Mouse (Mus musculus) liver, embryonic 16.5 days (tissue): ENCODE results near the gene Astn2. TPM values are rescaled to one million over a fixed set of nuclear protein-coding genes. Genes with fewer than 3 reads are reported as not detected.

Experiments
- ATAC-seq: fragments of 200-750 bp; cut with Nextera tagmentation; 2 replicates; pipeline ENCODE4 v1.8.0; 2017; ENCODE audit warnings: low read depth, mild to moderate bottlenecking, moderate number of reproducible peaks, moderate library complexity
- H3K27ac ChIP-seq: fragments of 300-500 bp; sonication (generic); 2 replicates; pipeline ENCODE4 v1.5.1; 2014; ENCODE audit warnings: mild to moderate bottlenecking, low read length
- H3K27me3 ChIP-seq: fragments of 300-500 bp; sonication (generic); 2 replicates; pipeline ENCODE4 v1.6.1; 2014; ENCODE audit warnings: low read depth, low read length, mixed read lengths; ENCODE audit not compliant: control insufficient read depth, insufficient read depth
- H3K36me3 ChIP-seq: fragments of 300-500 bp; sonication (generic); 2 replicates; pipeline ENCODE4 v1.6.1; 2014; ENCODE audit warnings: mild to moderate bottlenecking; ENCODE audit not compliant: control insufficient read depth, insufficient read depth
- H3K4me1 ChIP-seq: fragments of 300-500 bp; sonication (generic); 2 replicates; pipeline ENCODE4 v1.6.1; 2014; ENCODE audit warnings: low read depth, low read length, mixed read lengths; ENCODE audit not compliant: control insufficient read depth
- H3K4me2 ChIP-seq: fragments of 300-500 bp; sonication (generic); 2 replicates; pipeline ENCODE4 v1.6.1; 2014; ENCODE audit warnings: low read depth, low read length, mixed read lengths
- H3K4me3 ChIP-seq: fragments of 300-500 bp; sonication (generic); 2 replicates; pipeline ENCODE4 v1.5.1; 2014; ENCODE audit warnings: low read depth, mild to moderate bottlenecking, low read length
- H3K9ac ChIP-seq: fragments of 300-500 bp; sonication (generic); 2 replicates; pipeline ENCODE4 v1.6.1; 2014; ENCODE audit warnings: low read depth, low read length
- H3K9me3 ChIP-seq: fragments of 300-500 bp; sonication (generic); replicated peaks from 2 replicates; pipeline ENCODE4 v1.6.1; 2016; ENCODE audit warnings: low read length; ENCODE audit not compliant: control insufficient read depth
- WGBS: fragments of 180-500 bp; shearing (Covaris S2); extraction: QIAGEN DNeasy Blood & Tissue Kit; methylation state at CpG from one replicate; pipeline ENCODE4 v1.1.7; 2014; ENCODE audit not compliant: insufficient replicate concordance; 5-methylcytosine and 5-hydroxymethylcytosine counted together
- polyA plus RNA-seq: library from polyadenylated mRNA; unstranded; fragments of >200 nt; fragmentation: Nextera tagmentation; extraction: Ambion mirVana; gene quantifications from 2 replicates; pipeline ENCODE4 v1.2.1, GENCODE M21; 2015

Gene Astn2
- polyA plus RNA-seq, 1 experiment from 2014 or later, result not detected

DNA sequence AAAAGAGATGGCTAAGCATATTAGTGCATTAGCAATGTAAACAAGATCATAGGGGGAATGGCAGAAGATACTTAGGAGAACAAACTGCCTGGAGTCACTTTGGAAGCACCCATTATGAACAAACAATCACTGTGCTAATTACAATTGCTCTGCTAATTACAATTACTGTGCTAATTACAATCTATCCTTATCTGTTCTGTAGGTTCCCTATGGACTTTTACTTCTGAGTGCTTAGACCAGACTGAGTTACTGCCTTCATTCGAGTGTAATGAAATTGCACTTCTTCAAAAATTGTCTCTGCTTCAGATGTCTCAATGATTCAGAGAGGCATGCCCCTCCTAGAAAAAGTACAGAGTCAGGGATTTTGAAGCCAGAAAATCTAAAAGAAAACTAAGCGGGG lies 684.8 kb downstream of the Astn2 start:
- H3K27me3 ChIP-seq, result no peaks in the 10 kb centered on the region
- no peak overlapping the region for H3K9ac ChIP-seq
- no peak for ATAC-seq
- H3K4me3 ChIP-seq, result no peak overlapping the region
- WGBS, result 59% methylated on average over 2 of the region's 2 CpGs
- H3K4me1 ChIP-seq, result no peaks in the 10 kb centered on the region
- no peak overlapping the region for H3K4me2 ChIP-seq
- H3K36me3 ChIP-seq, result no peaks in the 10 kb centered on the region
- H3K9me3 ChIP-seq, result no peaks in the 10 kb centered on the region
- no peak overlapping the region for H3K27ac ChIP-seq

DNA sequence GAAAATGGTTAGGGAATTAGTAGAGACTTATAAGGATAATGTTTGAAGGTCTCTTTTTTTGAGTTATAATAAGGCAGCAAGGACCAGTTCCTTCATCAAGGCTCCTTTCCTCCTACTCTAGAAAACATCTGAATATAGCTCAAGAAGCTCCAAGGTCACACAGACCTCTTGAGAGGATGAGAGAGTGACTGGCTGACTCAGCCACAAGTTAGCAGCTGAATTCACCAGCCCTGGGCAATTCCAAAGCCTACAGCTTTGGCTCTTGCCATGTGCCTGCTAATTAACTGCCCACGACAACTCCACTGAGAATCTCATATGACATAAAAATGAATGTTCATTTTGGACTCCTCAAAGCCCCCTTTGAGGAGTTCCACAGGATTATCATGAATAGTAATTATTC lies 686.5 kb downstream of the Astn2 start:
- Histone ChIP-seq H3K27me3 (no peaks in the 10 kb centered on the region), H3K4me2 (no peak overlapping the region), H3K36me3 (no peaks in the 10 kb centered on the region), H3K4me3 (no peak overlapping the region), H3K9ac (no peak overlapping the region), H3K9me3 (no peaks in the 10 kb centered on the region), H3K27ac (no peak overlapping the region), H3K4me1 (no peaks in the 10 kb centered on the region)
- ATAC-seq, result no peak
- WGBS, result 48% methylated on average over 1 of the region's 1 CpGs

DNA sequence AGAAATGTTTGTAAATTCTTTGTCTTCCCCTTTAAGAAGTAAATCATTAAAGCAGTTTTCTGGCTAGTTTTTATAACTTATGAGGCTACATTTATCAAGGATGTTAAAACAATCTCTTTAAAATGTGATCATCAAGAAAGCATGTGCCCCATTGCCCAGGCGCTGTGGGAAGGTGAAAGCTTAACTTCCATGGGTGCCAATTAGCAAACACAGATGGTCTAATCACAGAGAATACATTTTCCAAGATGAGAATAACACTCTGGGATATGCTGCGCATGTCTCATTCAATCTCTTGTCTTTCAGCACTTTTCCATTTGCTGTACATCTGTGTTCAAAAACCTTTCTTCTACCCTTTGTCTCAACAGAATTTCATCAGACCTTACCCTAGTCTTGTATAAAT lies 688.3 kb downstream of the Astn2 start:
- WGBS, result 55% methylated on average over 2 of the region's 2 CpGs
- Histone ChIP-seq H3K36me3 (no peaks in the 10 kb centered on the region), H3K27me3 (no peaks in the 10 kb centered on the region), H3K27ac (no peak overlapping the region), H3K4me3 (no peak overlapping the region), H3K9me3 (no peaks in the 10 kb centered on the region), H3K9ac (no peak overlapping the region), H3K4me2 (no peak overlapping the region), H3K4me1 (no peaks in the 10 kb centered on the region)
- no peak for ATAC-seq

DNA sequence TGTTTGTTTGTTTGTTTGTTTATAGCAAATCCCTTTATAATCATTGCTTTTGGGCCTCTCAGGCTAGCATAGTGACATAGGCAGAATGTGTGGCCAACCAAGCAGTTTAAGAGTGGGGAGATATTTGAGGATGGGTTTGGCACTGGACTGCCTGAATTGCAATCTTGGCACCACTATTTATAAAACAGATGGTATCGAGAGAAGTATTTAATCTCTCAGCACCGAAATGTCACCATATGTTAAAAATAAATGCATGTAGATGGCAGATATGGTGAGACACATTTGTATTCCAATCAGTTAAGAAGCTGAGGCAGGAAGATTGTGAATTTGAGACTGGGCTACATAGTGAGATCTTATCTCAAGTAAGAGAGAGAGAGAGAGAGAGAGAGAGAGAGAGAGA lies 692.7 kb downstream of the Astn2 start:
- H3K4me3 ChIP-seq, result no peak overlapping the region
- no peaks in the 10 kb centered on the region for H3K4me1 ChIP-seq
- H3K4me2 ChIP-seq, result no peak overlapping the region
- no peak overlapping the region for H3K9ac ChIP-seq
- no peaks in the 10 kb centered on the region for H3K36me3 ChIP-seq
- H3K9me3 ChIP-seq, result no peaks in the 10 kb centered on the region
- H3K27ac ChIP-seq, result no peak overlapping the region
- no peaks in the 10 kb centered on the region for H3K27me3 ChIP-seq
- no peak for ATAC-seq
- 69% methylated on average over 2 of the region's 2 CpGs for WGBS

DNA sequence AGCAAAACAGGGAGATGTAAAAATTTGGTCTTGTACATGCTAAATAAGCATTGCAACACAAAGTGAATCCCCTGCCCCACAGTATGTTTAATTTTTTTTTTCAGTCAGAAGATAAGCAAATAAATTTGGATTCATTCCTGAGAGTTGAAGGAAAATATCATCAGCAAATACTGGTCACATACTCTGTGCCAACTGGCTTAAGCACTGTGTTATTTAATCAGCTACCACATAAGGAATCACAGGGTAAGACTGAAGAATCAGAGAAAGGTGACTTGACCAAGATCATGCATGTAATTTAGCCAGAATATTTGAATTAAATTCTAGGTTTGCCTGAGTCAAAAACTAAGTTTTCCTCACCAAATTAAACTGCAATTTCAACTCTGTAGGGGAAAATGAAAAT lies 693.8 kb downstream of the Astn2 start:
- H3K27ac ChIP-seq, result no peak overlapping the region
- no peak overlapping the region for H3K9ac ChIP-seq
- no peaks in the 10 kb centered on the region for H3K27me3 ChIP-seq
- no peak for ATAC-seq
- H3K9me3 ChIP-seq, result no peaks in the 10 kb centered on the region
- no peak overlapping the region for H3K4me3 ChIP-seq
- no peaks in the 10 kb centered on the region for H3K36me3 ChIP-seq
- H3K4me2 ChIP-seq, result no peak overlapping the region
- no peaks in the 10 kb centered on the region for H3K4me1 ChIP-seq

DNA sequence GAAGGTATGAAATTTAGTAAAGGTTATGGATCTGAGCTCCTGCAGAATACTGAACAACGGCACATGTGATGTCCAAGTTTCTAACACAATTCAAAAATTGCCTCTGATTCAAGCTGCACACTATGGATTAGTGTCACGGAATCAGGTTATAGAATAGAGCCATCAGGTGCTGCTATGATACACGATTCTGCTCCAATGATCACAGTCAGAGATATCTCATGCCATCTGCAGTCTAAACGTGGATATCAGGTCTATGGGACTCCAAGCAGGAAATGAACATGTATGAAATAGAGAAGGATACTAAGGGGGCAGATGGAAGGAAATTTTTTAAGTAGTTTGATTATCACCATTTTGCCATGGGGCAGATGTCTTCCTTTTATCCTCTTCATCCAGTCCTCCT lies 702.6 kb downstream of the Astn2 start:
- no peak for ATAC-seq
- Histone ChIP-seq H3K4me2 (no peak overlapping the region), H3K27ac (no peak overlapping the region), H3K9ac (no peak overlapping the region), H3K27me3 (no peaks in the 10 kb centered on the region), H3K9me3 (no peaks in the 10 kb centered on the region), H3K36me3 (no peaks in the 10 kb centered on the region), H3K4me1 (no peaks in the 10 kb centered on the region), H3K4me3 (no peak overlapping the region)
- WGBS, result 47% methylated on average over 4 of the region's 4 CpGs

DNA sequence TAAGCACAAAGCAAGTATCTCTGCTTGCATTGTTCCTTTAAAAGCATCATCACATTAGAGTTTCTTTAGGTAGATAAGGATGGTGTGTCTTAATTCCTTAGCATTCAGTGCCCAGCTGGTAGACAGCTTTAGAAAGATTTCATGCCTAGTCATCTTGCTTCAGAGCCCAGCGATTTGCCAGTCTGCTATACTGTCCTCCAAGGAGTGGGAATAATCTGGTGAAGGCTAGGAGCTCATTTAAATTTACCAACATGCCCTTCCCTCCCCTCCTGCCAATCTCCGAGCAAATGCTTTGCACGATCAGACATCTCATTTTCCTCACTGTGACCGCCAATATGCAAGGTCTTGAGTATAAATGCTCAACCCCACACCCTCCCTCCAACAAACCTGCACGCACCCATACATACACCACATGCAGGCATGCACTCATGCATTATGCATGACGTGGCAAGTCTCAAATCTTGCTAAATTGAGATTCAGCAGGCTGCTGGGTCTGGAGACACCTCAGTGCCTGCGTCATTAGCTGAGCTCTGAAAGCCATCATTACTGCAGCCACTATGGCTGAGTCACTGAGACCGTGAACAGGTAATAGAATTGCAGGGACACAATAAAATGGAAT lies 704.6 kb downstream of the Astn2 start:
- ATAC-seq, result no peak
- Histone ChIP-seq H3K27me3 (no peaks in the 10 kb centered on the region), H3K27ac (no peak overlapping the region), H3K4me3 (no peak overlapping the region), H3K9ac (no peak overlapping the region), H3K4me2 (no peak overlapping the region), H3K9me3 (no peaks in the 10 kb centered on the region), H3K4me1 (no peaks in the 10 kb centered on the region), H3K36me3 (no peaks in the 10 kb centered on the region)
- WGBS, result 47% methylated on average over 8 of the region's 8 CpGs

DNA sequence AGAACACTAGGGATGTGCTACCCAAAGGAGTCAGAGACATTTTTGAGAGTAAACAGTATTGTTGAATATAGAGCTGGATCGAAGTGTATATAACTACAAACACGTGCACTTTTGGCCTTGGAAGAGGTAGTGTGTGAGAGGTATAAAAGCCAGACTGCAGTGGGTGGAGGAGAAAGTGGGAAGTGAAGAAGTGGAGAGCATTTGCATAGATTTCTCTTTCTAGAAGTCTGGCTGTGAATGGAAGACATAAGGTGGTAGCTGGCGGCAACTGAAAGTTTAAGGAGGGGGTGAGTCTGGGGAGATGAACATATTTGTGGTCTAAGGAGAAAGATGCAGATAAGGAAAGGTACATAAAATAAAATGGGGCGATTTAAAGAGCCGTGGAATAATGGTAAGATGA lies 709.2 kb downstream of the Astn2 start:
- H3K9ac ChIP-seq, result no peak overlapping the region
- no peak for ATAC-seq
- no peaks in the 10 kb centered on the region for H3K4me1 ChIP-seq
- H3K4me3 ChIP-seq, result no peak overlapping the region
- no peak overlapping the region for H3K27ac ChIP-seq
- H3K27me3 ChIP-seq, result no peaks in the 10 kb centered on the region
- WGBS, result 57% methylated on average over 5 of the region's 5 CpGs
- no peaks in the 10 kb centered on the region for H3K36me3 ChIP-seq
- H3K9me3 ChIP-seq, result no peaks in the 10 kb centered on the region
- no peak overlapping the region for H3K4me2 ChIP-seq

DNA sequence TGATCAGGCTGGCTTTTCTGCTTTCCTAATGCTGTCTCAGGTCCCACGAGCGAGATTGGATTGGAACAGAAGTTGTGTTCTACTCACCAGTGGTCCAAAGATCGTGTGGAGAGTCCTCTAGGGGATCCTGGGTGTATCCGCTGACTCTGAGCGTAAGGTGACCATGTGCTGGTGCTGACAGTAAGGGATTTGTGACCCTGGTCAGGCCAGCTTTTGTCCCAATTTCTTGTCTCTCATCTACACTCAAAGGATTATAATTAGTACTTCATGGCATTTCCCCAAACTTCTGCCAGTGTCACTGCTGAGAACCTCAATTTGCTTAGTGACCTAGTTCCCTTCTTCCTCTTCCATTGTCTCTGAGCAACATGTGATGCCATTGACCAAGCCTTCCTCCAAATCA lies 710.4 kb downstream of the Astn2 start:
- H3K27ac ChIP-seq, result no peak overlapping the region

More for the DNA sequence above, 710.4 kb downstream of the Astn2 start:
- ATAC-seq, result no peak
- Histone ChIP-seq H3K4me2 (no peak overlapping the region), H3K9me3 (no peaks in the 10 kb centered on the region), H3K4me3 (no peak overlapping the region), H3K9ac (no peak overlapping the region), H3K4me1 (no peaks in the 10 kb centered on the region), H3K27me3 (no peaks in the 10 kb centered on the region), H3K36me3 (no peaks in the 10 kb centered on the region)
- WGBS, result 63% methylated on average over 5 of the region's 5 CpGs
